Mouse (Mus musculus) right cerebral cortex, postnatal 36 days (tissue): ENCODE measurements at regions not wholly inside any gene's neighbourhood (a gene's known extent, or its start where the extent isn't known, plus 50 kb on each side); places are given as distances from the start of the nearest gene placed in this dataset.
"Not testable (repeated sequence)": the region's sequence is repeated elsewhere in the genome, so short reads cannot be mapped to it uniquely, and the experiment has no call there.

ENCODE experiments used
- DNase-seq, 2 experiments: peaks; one replicate each; pipeline ENCODE4 v3.0.0; 2022; ENCODE audit warnings: low spot score in 2 of 2, mixed read lengths in 1 of 2

DNA sequence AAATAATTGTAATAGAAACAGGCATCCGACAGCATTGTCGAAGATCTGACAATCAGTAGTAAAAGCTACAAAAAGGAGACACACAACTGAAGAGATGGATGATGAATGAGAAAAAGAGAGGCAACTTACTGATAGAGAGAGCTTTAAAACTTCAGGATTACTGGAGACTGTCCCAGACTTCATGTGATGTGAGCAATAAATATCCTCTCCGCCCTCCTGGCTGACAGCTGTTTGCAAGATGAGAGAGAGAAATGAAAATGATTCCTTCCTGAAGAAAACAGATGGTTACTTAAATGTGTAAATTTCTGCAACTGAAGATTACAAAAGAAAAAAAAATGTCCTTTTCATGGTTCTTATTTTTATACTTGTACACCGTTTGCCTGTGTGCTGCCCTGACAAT lies 306.7 kb upstream of the Ncam2 start:
- DNase-seq, result peak; percentile 40 to 60

DNA sequence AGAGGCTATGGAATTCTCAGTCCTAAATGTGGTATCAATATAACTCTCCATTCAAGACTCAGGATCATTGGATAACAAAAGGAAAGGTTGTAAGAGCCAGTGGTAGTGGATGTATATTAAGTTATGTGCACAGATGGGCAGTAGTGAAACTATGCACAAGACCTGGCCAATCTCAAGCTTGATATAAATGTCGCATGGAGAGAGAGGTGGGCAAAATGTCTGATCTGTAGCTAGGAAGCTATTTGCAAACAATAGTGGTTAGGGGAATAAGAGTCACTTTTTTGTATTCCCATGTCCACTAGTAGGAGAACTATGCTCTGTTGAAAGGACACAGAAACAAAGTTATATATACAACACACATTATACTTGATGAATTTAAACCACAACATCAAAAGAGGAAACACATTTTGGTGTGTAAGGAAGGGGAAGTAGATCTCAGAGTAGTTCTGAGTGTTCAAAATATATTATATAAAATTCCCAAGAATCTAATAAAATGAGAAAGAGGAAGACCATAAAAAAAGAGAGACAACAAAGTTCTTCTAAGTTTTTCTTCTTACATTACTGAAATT lies 279.7 kb upstream of the Ncam2 start:
- no peak for DNase-seq

DNA sequence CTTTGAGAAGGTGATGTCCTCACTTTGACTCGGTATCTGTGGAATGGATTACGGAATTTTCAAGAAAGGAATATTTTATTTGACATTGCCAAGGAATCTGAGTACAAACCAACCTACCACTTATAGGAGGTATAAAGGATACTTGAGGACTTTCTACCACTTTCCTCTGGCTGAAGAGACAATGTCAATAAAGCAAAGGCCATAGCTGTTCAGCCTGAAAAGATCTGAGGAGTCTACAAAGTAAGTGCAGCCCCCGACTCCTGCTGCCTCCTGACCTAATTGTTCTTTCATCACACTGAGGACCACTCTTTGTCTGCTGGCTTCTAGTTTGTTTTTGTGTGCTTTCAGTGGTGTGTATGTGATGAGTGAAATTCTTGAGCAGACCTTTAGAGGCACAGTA lies 269.5 kb upstream of the Ncam2 start:
- DNase-seq, result no peak

DNA sequence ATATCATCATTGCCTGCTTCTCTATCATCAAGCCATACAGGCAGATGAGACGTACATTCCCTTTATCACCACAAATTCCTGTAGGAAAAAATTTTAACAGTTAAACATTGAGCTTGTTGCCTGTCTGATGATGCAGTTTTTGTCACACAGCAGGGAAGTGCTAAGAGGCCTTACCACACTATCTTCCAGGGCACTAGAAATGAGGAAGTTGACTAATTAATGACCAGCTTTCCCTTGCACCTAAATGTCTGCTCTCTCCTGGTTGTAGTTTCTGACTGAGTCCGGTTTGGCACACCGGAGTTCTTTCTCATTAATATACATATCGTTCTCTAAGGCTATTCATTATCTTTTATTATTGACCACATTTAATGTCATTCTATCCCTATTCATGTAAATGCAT lies 269.0 kb upstream of the Ncam2 start:
- DNase-seq, result no peak

DNA sequence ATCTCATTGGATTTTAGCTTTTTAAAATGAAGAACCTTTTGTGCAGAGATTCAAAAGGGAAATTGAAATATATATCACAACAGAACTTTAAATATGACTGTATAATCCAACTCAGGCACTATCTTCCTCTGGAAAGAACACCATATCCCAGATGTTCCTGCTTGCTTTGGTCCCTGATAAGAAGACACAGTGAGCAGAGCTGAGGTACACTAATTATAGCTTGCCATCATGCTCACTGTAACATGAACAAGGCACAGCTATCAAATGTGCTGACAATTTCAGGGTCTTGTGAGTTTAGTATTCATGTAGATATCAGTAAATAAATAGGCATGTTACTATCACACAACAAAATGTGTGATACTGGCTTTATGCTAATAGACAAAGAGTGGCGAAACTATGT lies 264.8 kb upstream of the Ncam2 start:
- no peak for DNase-seq

DNA sequence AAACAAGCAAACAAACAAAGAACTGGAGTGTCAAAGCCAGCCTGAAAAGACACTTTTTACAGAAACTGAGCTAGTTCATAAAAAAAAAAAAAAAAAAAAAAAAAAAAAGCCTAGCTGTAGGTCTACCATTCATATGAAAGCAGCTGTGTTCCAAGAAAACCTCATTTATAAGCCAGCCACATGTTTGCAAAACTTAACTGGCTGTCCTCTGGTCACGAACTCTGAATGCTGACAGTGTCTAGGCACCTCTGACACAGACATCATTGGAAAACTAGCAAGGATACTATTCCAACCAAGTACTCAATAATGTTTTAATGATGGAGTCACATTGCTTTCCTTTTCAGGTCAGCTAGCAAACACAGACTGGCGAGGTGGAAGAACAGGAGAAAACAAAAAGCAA lies 238.4 kb upstream of the Ncam2 start:
- no peak for DNase-seq

DNA sequence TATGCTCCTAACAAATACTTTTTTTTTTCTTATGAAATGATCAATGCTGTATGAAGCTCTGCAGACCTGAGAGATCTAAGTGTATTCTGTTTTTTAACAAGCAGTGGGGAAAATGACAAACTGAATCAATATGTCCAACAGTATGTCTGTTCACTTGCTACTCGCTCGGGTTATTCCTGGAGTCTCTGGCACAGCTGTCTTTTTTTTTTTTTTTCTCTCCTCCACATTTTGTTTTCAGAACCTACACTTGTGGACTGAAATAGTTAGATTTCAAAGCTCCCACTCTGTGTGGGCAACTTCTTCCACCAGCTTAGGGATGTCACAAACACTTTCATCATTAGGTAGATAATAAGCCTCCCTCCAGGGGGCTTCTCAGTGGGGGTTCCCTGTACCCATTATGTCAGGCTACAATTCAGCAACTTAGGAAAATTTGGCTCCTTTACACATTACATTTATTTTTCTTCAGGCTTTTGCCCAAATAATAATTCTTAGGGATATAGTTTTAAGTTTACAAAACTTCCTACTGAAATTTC lies 218.9 kb upstream of the Ncam2 start:
- DNase-seq, result no peak

DNA sequence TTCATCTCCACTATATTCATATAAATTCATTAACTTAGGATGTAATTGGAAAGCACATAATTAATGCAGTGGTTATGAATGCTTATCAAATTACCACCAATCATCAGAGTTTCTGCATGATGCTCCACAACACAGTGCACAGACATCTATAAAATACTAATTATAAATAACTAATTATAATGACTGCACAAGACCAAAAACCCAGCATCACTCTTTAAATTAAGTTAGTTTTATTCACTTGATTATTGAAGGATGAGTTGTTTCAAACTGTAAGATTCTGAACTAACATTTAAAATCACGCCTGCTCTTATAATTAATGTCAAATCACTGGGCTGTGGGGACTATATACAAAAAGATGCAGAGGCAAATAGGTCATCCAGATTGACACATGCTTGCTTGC lies 212.7 kb upstream of the Ncam2 start:
- DNase-seq, result no peak

DNA sequence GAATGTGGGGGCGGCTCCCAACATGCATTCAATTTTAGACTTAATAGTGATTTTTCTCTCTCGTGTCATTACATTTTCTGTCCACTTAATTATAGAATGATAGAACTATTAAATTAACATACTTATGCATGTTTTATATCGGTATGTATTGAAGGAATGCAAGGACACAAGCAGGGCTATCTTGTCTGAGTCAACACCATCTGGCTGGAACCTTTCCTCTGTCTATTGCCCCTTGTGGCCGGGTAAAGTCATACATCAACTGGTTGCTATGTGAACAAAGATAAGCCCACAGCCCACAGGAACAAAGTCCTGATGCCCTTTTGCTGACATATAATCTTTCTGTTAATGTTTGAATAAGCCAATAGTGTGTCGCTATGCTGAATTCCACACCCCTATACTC lies 163.7 kb upstream of the Ncam2 start:
- DNase-seq, result not testable (repeated sequence)

DNA sequence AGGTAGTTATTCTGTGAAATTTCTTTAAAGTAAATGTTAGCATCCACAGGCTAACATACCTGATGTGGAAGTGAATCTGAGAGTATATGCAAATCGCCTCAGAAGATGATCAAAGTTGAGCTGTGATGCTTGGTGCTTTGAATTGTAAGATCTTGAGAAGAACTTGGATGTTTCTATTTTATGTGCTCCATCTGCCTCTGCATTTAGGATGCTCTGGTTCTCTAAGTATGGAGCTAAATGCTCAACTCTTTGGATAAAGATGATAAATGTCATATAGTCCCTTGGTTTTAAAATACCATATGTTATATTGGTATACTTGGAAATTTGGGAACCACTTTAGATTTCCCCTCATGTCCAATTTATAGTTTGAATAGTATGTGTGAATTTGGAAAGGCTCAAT lies 159.2 kb upstream of the Ncam2 start:
- no peak for DNase-seq

DNA sequence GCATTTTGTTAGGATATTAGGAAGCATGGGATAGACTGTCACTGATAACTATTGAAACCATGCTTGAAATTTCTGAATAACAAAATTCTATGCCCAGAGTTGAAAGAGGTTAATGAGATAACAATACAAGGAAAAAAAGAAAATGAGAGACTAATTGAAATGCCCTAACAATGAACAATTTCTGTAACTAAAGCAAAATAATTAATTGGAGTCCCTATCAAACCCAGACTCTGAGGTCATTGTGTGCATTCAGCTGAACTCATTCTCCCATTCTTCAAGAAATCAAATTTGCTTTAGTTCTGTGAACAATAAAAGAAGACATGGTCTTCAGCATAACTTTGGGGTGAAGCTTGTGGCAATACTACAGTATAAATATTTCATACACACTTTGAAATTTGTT lies 154.8 kb upstream of the Ncam2 start:
- DNase-seq, result no peak

DNA sequence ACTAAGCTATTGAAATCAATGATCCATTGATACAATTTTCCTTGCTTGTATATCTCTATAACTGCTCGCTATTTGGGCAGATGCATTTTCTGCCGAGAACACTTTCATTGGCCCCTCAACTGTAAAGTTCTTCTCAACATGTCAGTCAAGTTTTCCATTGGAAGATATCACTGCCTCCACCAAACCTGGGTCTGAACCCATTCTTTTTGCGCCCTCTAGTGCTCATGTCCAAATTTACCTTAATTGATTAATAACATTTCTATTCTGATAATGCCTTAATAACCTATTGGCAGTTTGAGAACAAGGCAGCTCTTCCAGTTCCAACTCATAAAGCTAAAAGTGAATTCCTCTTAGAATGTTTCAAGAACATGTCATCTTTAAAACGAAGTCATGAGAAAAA lies 132.2 kb upstream of the Ncam2 start:
- no peak for DNase-seq
